Mouse (Mus musculus): ENCODE results near the gene Tff3. TPM values are rescaled to one million over a fixed set of nuclear protein-coding genes. Genes with fewer than 3 reads are reported as not detected.

The Tff3 gene
- total and polyA plus RNA-seq, 3 experiments: 0.39 TPM; not detected in 2

GRCm38 (mm10) chr17:31133776-31134175 is 4.3 kb upstream of the Tff3 start:
- no peaks in the 10 kb centered on the region for H3K27me3 ChIP-seq (ENCODE audit: control insufficient read depth, insufficient read depth, low read length)
- TF ChIP-seq EP300 (IDR thresholded peaks at IDR 0.05; ENCODE audit: insufficient read depth, low read depth, low read length): no peak
- TF ChIP-seq CTCF (IDR thresholded peaks at IDR 0.05): no peak
- no peak for TF ChIP-seq POLR2A (IDR thresholded peaks at IDR 0.05; ENCODE audit: insufficient read depth, low read depth, low read length)
- no peak overlapping the region for H3K4me3 ChIP-seq
- H3K4me1 ChIP-seq (ENCODE audit: control insufficient read depth, insufficient read depth, low read length): no peaks in the 10 kb centered on the region
- no peaks in the 10 kb centered on the region for H3K36me3 ChIP-seq (ENCODE audit: control insufficient read depth, insufficient read depth, low read length)
- 67% methylated on average over 15 of the region's 15 CpGs for WGBS
- H3K27ac ChIP-seq: no peak overlapping the region
- H3K79me2 ChIP-seq (replicated peaks; ENCODE audit: control insufficient read depth, insufficient read depth, low read length): no peaks in the 10 kb centered on the region
- intact Hi-C loops (cut with DNase I): loop anchor here (10.0 kb wide), 1 partner anchor 141 kb away; the partner anchor contains the start of gene Rsph1
- no peak for DNase-seq
- H3K9ac ChIP-seq (ENCODE audit: low read depth, low read length): no peak overlapping the region

- Histone ChIP-seq H3K79me2 (replicated peaks; ENCODE audit: control insufficient read depth, insufficient read depth, low read length) (no peaks in the 10 kb centered on the region), H3K36me3 (ENCODE audit: control insufficient read depth, insufficient read depth, low read length) (no peaks in the 10 kb centered on the region), H3K4me3 (no peak overlapping the region), H3K27ac (no peak overlapping the region), H3K9ac (ENCODE audit: low read depth, low read length) (no peak overlapping the region), H3K27me3 (ENCODE audit: control insufficient read depth, insufficient read depth, low read length) (no peaks in the 10 kb centered on the region), H3K4me1 (ENCODE audit: control insufficient read depth, insufficient read depth, low read length) (no peaks in the 10 kb centered on the region)
- intact Hi-C loops (cut with DNase I): loop anchor here (10.0 kb wide), 1 partner anchor 143 kb away; the partner anchor contains the start of gene Rsph1
- 64% methylated on average over 10 of the region's 10 CpGs for WGBS
- DNase-seq: no peak
- TF ChIP-seq CTCF (IDR thresholded peaks at IDR 0.05): no peak
- TF ChIP-seq EP300 (IDR thresholded peaks at IDR 0.05; ENCODE audit: insufficient read depth, low read depth, low read length): no peak
- TF ChIP-seq POLR2A (IDR thresholded peaks at IDR 0.05; ENCODE audit: insufficient read depth, low read depth, low read length): no peak
Observed at GRCm38 (mm10) chr17:31131269-31131821, 1.9 kb upstream of the Tff3 start.

- DNase-seq: no peak
- no peak overlapping the region for H3K4me3 ChIP-seq
- H3K79me2 ChIP-seq (replicated peaks; ENCODE audit: control insufficient read depth, insufficient read depth, low read length): no peaks in the 10 kb centered on the region
- no peaks in the 10 kb centered on the region for H3K4me1 ChIP-seq (ENCODE audit: control insufficient read depth, insufficient read depth, low read length)
- no peaks in the 10 kb centered on the region for H3K36me3 ChIP-seq (ENCODE audit: control insufficient read depth, insufficient read depth, low read length)
- no peaks in the 10 kb centered on the region for H3K27me3 ChIP-seq (ENCODE audit: control insufficient read depth, insufficient read depth, low read length)
- H3K9ac ChIP-seq (ENCODE audit: low read depth, low read length): no peak overlapping the region
- 68% methylated on average over 9 of the region's 9 CpGs for WGBS
- intact Hi-C loops (cut with DNase I): no loop called here
- no peak overlapping the region for H3K27ac ChIP-seq
- TF ChIP-seq POLR2A (IDR thresholded peaks at IDR 0.05; ENCODE audit: insufficient read depth, low read depth, low read length) (no peak), CTCF (IDR thresholded peaks at IDR 0.05) (no peak), EP300 (IDR thresholded peaks at IDR 0.05; ENCODE audit: insufficient read depth, low read depth, low read length) (no peak)
Observed at GRCm38 (mm10) chr17:31128708-31129318, 633 bp downstream of the Tff3 start.

- no peak overlapping the region for H3K9ac ChIP-seq (ENCODE audit: low read depth, low read length)
- intact Hi-C loops (cut with DNase I): no loop called here
- no peak for DNase-seq
- H3K27me3 ChIP-seq (ENCODE audit: control insufficient read depth, insufficient read depth, low read length): no peaks in the 10 kb centered on the region
- no peaks in the 10 kb centered on the region for H3K79me2 ChIP-seq (replicated peaks; ENCODE audit: control insufficient read depth, insufficient read depth, low read length)
- TF ChIP-seq POLR2A (IDR thresholded peaks at IDR 0.05; ENCODE audit: insufficient read depth, low read depth, low read length) (no peak), EP300 (IDR thresholded peaks at IDR 0.05; ENCODE audit: insufficient read depth, low read depth, low read length) (no peak), CTCF (IDR thresholded peaks at IDR 0.05) (no peak)
- no peak overlapping the region for H3K27ac ChIP-seq
- no peak overlapping the region for H3K4me3 ChIP-seq
- H3K4me1 ChIP-seq (ENCODE audit: control insufficient read depth, insufficient read depth, low read length): no peaks in the 10 kb centered on the region
- H3K36me3 ChIP-seq (ENCODE audit: control insufficient read depth, insufficient read depth, low read length): no peaks in the 10 kb centered on the region
- 37% methylated on average over 9 of the region's 9 CpGs for WGBS
Observed at GRCm38 (mm10) chr17:31125548-31126266, 3.7 kb downstream of the Tff3 start.

- 12% methylated on average over 8 of the region's 8 CpGs for WGBS
- Histone ChIP-seq H3K27ac (no peak overlapping the region), H3K36me3 (ENCODE audit: control insufficient read depth, insufficient read depth, low read length) (no peaks in the 10 kb centered on the region), H3K79me2 (replicated peaks; ENCODE audit: control insufficient read depth, insufficient read depth, low read length) (no peaks in the 10 kb centered on the region), H3K4me1 (ENCODE audit: control insufficient read depth, insufficient read depth, low read length) (no peaks in the 10 kb centered on the region), H3K27me3 (ENCODE audit: control insufficient read depth, insufficient read depth, low read length) (no peaks in the 10 kb centered on the region), H3K4me3 (no peak overlapping the region), H3K9ac (ENCODE audit: low read depth, low read length) (no peak overlapping the region)
- DNase-seq: peak in 1 of 2 experiments; percentile 33
- no peak for TF ChIP-seq EP300 (IDR thresholded peaks at IDR 0.05; ENCODE audit: insufficient read depth, low read depth, low read length)
- peak; percentile 80 for TF ChIP-seq CTCF (IDR thresholded peaks at IDR 0.05)
- no peak for TF ChIP-seq POLR2A (IDR thresholded peaks at IDR 0.05; ENCODE audit: insufficient read depth, low read depth, low read length)
- intact Hi-C loops (cut with DNase I): no loop called here
Observed at GRCm38 (mm10) chr17:31121975-31122374, 7.5 kb downstream of the Tff3 start.

GRCm38 (mm10) chr17:31119429-31119828 is 10.0 kb downstream of the Tff3 start:
- WGBS: 9% methylated on average over 7 of the region's 7 CpGs
- DNase-seq: peak; percentile 69 to 83
- peak; percentile 82 for TF ChIP-seq EP300 (IDR thresholded peaks at IDR 0.05; ENCODE audit: insufficient read depth, low read depth, low read length)
- peak; percentile 89 for TF ChIP-seq CTCF (IDR thresholded peaks at IDR 0.05)
- TF ChIP-seq POLR2A (IDR thresholded peaks at IDR 0.05; ENCODE audit: insufficient read depth, low read depth, low read length): no peak
- Histone ChIP-seq H3K27me3 (ENCODE audit: control insufficient read depth, insufficient read depth, low read length) (no peaks in the 10 kb centered on the region), H3K79me2 (replicated peaks; ENCODE audit: control insufficient read depth, insufficient read depth, low read length) (no peaks in the 10 kb centered on the region), H3K4me3 (no peak overlapping the region), H3K27ac (no peak overlapping the region), H3K9ac (ENCODE audit: low read depth, low read length) (no peak overlapping the region), H3K36me3 (ENCODE audit: control insufficient read depth, insufficient read depth, low read length) (no peaks in the 10 kb centered on the region), H3K4me1 (ENCODE audit: control insufficient read depth, insufficient read depth, low read length) (no peaks in the 10 kb centered on the region)
- intact Hi-C loops (cut with DNase I): loop anchor here (1.0 to 5.0 kb wide), 3 partner anchors 37 to 109 kb away; no protein-coding TSS in a partner anchor

Data from heart, adult 2 months (tissue).